Mouse (Mus musculus) B cell, adult 2 months (primary cell): Measurements from ENCODE around the gene Cfap61.

Experiments used
- DNase-seq, 2 experiments: peaks; one replicate each; pipeline ENCODE4 v3.0.0; 2022

Gene Cfap61

GRCm38 (mm10) chr2:146222279-146223175 lies 287.9 kb downstream of the Cfap61 start:
- DNase-seq, result peak; percentile 16 to 34

- DNase-seq, result peak; percentile 30 to 42
Measured at GRCm38 (mm10) chr2:146223176-146223905, 288.8 kb downstream of the Cfap61 start.

- DNase-seq, result no peak
Measured at GRCm38 (mm10) chr2:146224141-146224540, 289.6 kb downstream of the Cfap61 start.

GRCm38 (mm10) chr2:146225818-146226217 lies 291.2 kb downstream of the Cfap61 start:
- no peak for DNase-seq

GRCm38 (mm10) chr2:146226484-146226883 lies 291.9 kb downstream of the Cfap61 start:
- DNase-seq, result no peak

- no peak for DNase-seq
Measured at GRCm38 (mm10) chr2:146227646-146228045, 293.1 kb downstream of the Cfap61 start.

- no peak for DNase-seq
Measured at GRCm38 (mm10) chr2:146228435-146228834, 293.9 kb downstream of the Cfap61 start.

GRCm38 (mm10) chr2:146231485-146231884 lies 296.9 kb downstream of the Cfap61 start:
- no peak for DNase-seq

GRCm38 (mm10) chr2:146239196-146239747 lies 304.7 kb downstream of the Cfap61 start:
- no peak for DNase-seq

- no peak for DNase-seq
Measured at GRCm38 (mm10) chr2:146244049-146244448, 309.5 kb downstream of the Cfap61 start.

- no peak for DNase-seq
Measured at GRCm38 (mm10) chr2:146245401-146245800, 310.8 kb downstream of the Cfap61 start.

- DNase-seq, result no peak
Measured at GRCm38 (mm10) chr2:146246409-146247075, 312.0 kb downstream of the Cfap61 start.

GRCm38 (mm10) chr2:146247576-146247975 lies 313.0 kb downstream of the Cfap61 start:
- no peak for DNase-seq

- no peak for DNase-seq
Measured at GRCm38 (mm10) chr2:146249033-146249432, 314.4 kb downstream of the Cfap61 start.

- DNase-seq, result no peak
Measured at GRCm38 (mm10) chr2:146250236-146250904, 315.8 kb downstream of the Cfap61 start.

- no peak for DNase-seq
Measured at GRCm38 (mm10) chr2:146254387-146254786, 319.8 kb downstream of the Cfap61 start.

GRCm38 (mm10) chr2:146255636-146256035 lies 321.1 kb downstream of the Cfap61 start:
- DNase-seq, result no peak

- no peak for DNase-seq
Measured at GRCm38 (mm10) chr2:146256321-146256875, 321.8 kb downstream of the Cfap61 start.

- no peak for DNase-seq
Measured at GRCm38 (mm10) chr2:146257037-146257436, 322.5 kb downstream of the Cfap61 start.

- no peak for DNase-seq
Measured at GRCm38 (mm10) chr2:146257609-146258008, 323.0 kb downstream of the Cfap61 start.

GRCm38 (mm10) chr2:146258736-146259469 lies 324.3 kb downstream of the Cfap61 start:
- no peak for DNase-seq
